Mouse (Mus musculus): ENCODE results near the gene Rad51d. TPM values are rescaled to one million over a fixed set of nuclear protein-coding genes. Genes with fewer than 3 reads are reported as not detected.
A peak's percentile ranks its signal among the peaks of the same experiment; 100 is the strongest.
"Not testable (repeated sequence)": the region's sequence is repeated elsewhere in the genome, so short reads cannot be mapped to it uniquely, and the experiment has no call there.

The Rad51d gene
- polyA plus RNA-seq (2012; fragmentation: generic; extraction: Trizol): 13.4 TPM
- long read RNA-seq, experiment 1, transcript Rad51d-201 (10 exons, 3,426 nt): major isoform, 7 of 14 reads
- long read RNA-seq, experiment 1, partial matches to known transcripts: 1 of 14 reads
- long read RNA-seq, experiment 1, other reads (novel, unspliced or antisense): 5 of 14 reads
- long read RNA-seq, experiment 2, transcript Rad51d-201 (10 exons, 3,426 nt): major isoform, 39 of 50 reads
- long read RNA-seq, experiment 2, partial matches to known transcripts: 4 of 50 reads
- long read RNA-seq, experiment 2, other reads (novel, unspliced or antisense): 5 of 50 reads

DNA sequence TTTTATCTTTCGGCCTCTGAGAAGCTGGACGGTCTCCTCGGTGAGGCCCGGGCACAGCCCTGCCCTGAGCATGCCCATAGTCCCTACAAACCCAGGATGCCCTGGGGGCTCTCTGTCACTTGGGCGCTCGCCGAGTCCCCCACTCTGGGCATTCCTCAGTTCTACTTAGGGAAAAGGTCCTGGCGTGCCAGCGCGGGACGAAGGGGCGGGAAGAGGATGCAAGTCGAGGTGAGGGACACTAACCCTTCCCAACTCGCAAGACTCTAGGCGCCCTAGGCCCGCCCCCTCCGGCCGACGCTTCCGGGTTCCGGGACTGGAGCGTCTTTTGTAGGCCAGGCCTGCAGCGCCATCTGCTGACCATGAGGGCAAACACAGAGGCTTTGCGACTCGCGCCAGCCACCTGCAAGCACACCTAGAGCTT lies at the start of gene Rad51d:
TSS of gene Rad51d (minus strand) at position 273 of the 421 bp plus-strand sequence.
- Histone ChIP-seq H3K79me3 (ENCODE audit: low read depth) (no peaks in the 10 kb centered on the region), H3K79me2 (ENCODE audit: control insufficient read depth, insufficient read depth) (no peaks in the 10 kb centered on the region), H3K27me3 (ENCODE audit: control insufficient read depth, insufficient read depth, insufficient read length) (no peaks in the 10 kb centered on the region), H3K36me3 (ENCODE audit: control insufficient read depth, insufficient read depth) (no peaks in the 10 kb centered on the region), H3K4me3 (ENCODE audit: insufficient read depth, poor library complexity, severe bottlenecking) (peak within 1 kb of the TSS; percentile 49), H3ac (ENCODE audit: control insufficient read depth, insufficient read length, low read depth) (peak within 1 kb of the TSS; percentile 72)
- TF ChIP-seq CTCF (IDR thresholded peaks at IDR 0.05; ENCODE audit: control insufficient read depth, insufficient read depth, insufficient read length) (peak; percentile 48), MYOG (IDR thresholded peaks at IDR 0.05; ENCODE audit: control insufficient read depth, extremely low read depth, insufficient read length) (no peak), FOSL1 (IDR thresholded peaks at IDR 0.05; ENCODE audit: insufficient read depth, low read length, poor library complexity, severe bottlenecking) (no peak), MAX (IDR thresholded peaks at IDR 0.05) (peak; percentile 50)

DNA sequence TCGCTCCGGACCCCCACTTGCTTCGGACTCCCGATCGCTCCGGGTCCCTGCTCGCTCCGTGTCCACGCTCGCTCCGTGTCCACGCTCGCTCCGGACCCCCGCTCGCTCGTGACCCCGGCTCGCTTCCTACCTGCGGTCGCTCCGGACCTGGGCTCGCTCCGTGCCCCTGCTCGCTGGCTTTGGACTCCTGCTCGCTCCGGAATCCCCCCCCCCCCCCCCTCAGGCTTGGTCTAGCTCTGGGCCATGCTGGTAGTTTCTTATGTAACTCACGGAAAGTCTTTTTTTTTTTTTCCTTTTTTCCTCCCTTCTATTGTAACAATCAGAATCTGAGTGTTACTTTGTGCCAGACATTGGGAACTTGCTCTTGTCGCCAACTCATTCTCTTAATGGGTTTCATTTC lies 42.8 kb upstream of the Rad51d start:
- Histone ChIP-seq H3K36me3 (ENCODE audit: control insufficient read depth, insufficient read depth) (no peaks in the 10 kb centered on the region), H3ac (ENCODE audit: control insufficient read depth, insufficient read length, low read depth) (no peak overlapping the region), H3K79me3 (ENCODE audit: low read depth) (no peaks in the 10 kb centered on the region), H3K79me2 (ENCODE audit: control insufficient read depth, insufficient read depth) (no peaks in the 10 kb centered on the region), H3K4me3 (ENCODE audit: insufficient read depth, poor library complexity, severe bottlenecking) (no peak overlapping the region), H3K27me3 (ENCODE audit: control insufficient read depth, insufficient read depth, insufficient read length) (no peaks in the 10 kb centered on the region)
- TF ChIP-seq MAX (IDR thresholded peaks at IDR 0.05) (no peak), CTCF (IDR thresholded peaks at IDR 0.05; ENCODE audit: control insufficient read depth, insufficient read depth, insufficient read length) (no peak), FOSL1 (IDR thresholded peaks at IDR 0.05; ENCODE audit: insufficient read depth, low read length, poor library complexity, severe bottlenecking) (no peak), MYOG (IDR thresholded peaks at IDR 0.05; ENCODE audit: control insufficient read depth, extremely low read depth, insufficient read length) (no peak), USF1 (IDR thresholded peaks at IDR 0.05; ENCODE audit: low read depth) (no peak), CEBPB (IDR thresholded peaks at IDR 0.05; ENCODE audit: low read depth) (no peak), MYOD1 (IDR thresholded peaks at IDR 0.05; ENCODE audit: control insufficient read depth, insufficient read length, low read depth) (no peak)

DNA sequence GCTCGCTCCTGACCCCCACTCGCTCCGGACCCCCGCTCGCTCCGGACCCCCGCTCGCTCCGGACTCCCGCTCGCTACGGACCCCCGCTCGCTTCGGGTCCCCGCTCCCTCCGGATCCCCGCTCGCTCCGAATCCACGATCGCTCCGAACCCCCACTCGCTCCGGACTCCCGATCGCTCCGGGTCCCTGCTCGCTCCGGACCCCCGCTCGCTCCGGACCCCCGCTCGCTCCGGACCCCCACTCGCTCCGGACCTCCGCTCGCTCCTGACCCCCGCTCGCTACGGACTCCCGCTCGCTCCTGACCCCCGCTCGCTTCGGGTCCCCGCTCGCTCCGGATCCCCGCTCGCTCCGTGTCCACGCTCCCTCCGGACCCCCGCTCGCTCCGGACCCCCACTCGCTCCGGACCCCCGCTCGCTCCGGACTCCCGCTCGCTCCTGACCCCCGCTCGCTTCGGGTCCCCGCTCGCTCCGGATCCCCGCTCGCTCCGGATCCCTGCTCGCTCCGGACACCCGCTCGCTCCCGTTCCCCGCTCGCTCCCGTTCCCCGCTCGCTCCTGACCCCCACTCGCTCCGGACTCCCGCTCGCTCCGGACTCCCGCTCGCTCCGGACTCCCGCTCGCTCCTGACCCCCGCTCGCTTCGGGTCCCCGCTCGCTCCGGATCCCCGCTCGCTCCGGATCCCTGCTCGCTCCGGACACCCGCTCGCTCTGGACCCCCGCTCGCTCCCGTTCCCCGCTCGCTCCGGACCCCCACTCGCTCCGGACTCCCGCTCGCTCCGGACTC lies 41.4 kb upstream of the Rad51d start:
- H3K79me2 ChIP-seq (ENCODE audit: control insufficient read depth, insufficient read depth); H3K4me3 ChIP-seq (ENCODE audit: insufficient read depth, poor library complexity, severe bottlenecking); H3K79me3 ChIP-seq (ENCODE audit: low read depth); H3K27me3 ChIP-seq (ENCODE audit: control insufficient read depth, insufficient read depth, insufficient read length); H3K36me3 ChIP-seq (ENCODE audit: control insufficient read depth, insufficient read depth); H3ac ChIP-seq (ENCODE audit: control insufficient read depth, insufficient read length, low read depth): not testable (repeated sequence)

DNA sequence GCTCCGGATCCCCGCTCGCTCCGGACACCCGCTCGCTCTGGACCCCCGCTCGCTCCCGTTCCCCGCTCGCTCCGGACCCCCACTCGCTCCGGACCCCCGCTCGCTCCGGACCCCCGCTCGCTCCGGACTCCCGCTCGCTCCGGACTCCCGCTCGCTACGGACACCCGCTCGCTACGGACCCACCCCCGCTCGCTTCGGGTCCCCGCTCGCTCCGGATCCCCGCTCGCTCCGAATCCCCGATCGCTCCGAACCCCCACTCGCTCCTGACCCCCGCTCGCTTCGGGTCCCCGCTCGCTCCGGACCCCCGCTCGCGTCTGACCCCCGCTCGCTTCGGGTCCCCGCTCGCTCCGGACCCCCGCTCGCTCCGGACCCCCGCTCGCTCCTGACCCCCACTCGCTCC lies 40.7 kb upstream of the Rad51d start:
- H3K27me3 ChIP-seq (ENCODE audit: control insufficient read depth, insufficient read depth, insufficient read length); H3K79me3 ChIP-seq (ENCODE audit: low read depth); H3K36me3 ChIP-seq (ENCODE audit: control insufficient read depth, insufficient read depth); H3K4me3 ChIP-seq (ENCODE audit: insufficient read depth, poor library complexity, severe bottlenecking); H3ac ChIP-seq (ENCODE audit: control insufficient read depth, insufficient read length, low read depth); H3K79me2 ChIP-seq (ENCODE audit: control insufficient read depth, insufficient read depth): not testable (repeated sequence)

DNA sequence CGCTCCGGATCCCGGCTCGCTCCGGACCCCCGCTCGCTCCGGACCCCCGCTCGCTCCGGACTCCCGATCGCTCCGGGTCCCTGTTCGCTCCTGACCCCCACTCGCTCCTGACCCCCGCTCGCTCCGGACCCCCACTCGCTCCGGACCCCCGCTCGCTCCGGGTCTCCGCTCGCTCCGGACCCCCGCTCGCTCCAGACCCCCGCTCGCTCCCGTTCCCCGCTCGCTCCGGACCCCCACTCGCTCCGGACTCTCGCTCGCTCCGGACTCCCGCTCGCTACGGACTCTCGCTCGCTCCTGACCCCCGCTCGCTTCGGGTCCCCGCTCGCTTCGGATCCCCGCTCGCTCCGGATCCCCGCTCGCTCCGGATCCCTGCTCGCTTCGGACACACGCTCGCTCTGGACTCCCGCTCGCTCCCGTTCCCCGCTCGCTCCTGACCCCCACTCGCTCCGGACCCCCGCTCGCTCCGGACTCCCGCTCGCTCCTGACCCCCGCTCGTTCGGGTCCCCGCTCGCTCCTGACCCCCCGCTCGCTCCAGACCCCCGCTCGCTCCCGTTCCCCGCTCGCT lies 40.1 kb upstream of the Rad51d start:
- not testable (repeated sequence) for H3K79me2 ChIP-seq (ENCODE audit: control insufficient read depth, insufficient read depth); H3K4me3 ChIP-seq (ENCODE audit: insufficient read depth, poor library complexity, severe bottlenecking); H3K27me3 ChIP-seq (ENCODE audit: control insufficient read depth, insufficient read depth, insufficient read length)

DNA sequence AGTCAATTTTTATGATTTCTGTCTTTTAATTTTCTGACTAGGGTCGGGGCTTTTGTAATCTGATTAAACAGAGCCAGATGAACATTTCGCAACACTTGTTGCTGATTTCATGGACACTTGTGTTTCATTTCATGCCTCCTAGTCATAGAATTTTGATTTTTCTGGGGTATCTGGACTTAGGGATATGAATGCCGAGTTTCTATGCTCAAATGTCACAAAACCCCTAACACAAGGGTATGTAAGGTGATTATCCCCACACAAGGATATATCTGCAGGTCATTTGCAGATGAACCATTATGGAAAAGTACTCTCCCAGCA lies 39.2 kb upstream of the Rad51d start:
- Histone ChIP-seq H3K27me3 (ENCODE audit: control insufficient read depth, insufficient read depth, insufficient read length) (no peaks in the 10 kb centered on the region), H3K4me3 (ENCODE audit: insufficient read depth, poor library complexity, severe bottlenecking) (no peak overlapping the region), H3K79me2 (ENCODE audit: control insufficient read depth, insufficient read depth) (no peaks in the 10 kb centered on the region), H3K36me3 (ENCODE audit: control insufficient read depth, insufficient read depth) (no peaks in the 10 kb centered on the region), H3K79me3 (ENCODE audit: low read depth) (no peaks in the 10 kb centered on the region), H3ac (ENCODE audit: control insufficient read depth, insufficient read length, low read depth) (no peak overlapping the region)
- TF ChIP-seq MYOD1 (IDR thresholded peaks at IDR 0.05; ENCODE audit: control insufficient read depth, insufficient read length, low read depth) (no peak), CTCF (IDR thresholded peaks at IDR 0.05; ENCODE audit: control insufficient read depth, insufficient read depth, insufficient read length) (no peak), USF1 (IDR thresholded peaks at IDR 0.05; ENCODE audit: low read depth) (no peak), CEBPB (IDR thresholded peaks at IDR 0.05; ENCODE audit: low read depth) (peak; percentile 33)

More for the DNA sequence above, 40.1 kb upstream of the Rad51d start:
- H3K36me3 ChIP-seq (ENCODE audit: control insufficient read depth, insufficient read depth); H3K79me3 ChIP-seq (ENCODE audit: low read depth); H3ac ChIP-seq (ENCODE audit: control insufficient read depth, insufficient read length, low read depth): not testable (repeated sequence)

Measured in C2C12 (cell line).